Mouse (Mus musculus) neutrophil, adult 5-6 weeks (primary cell): ENCODE results near the gene Wwox. TPM values are rescaled to one million over a fixed set of nuclear protein-coding genes. Genes with fewer than 3 reads are reported as not detected.

Experiments
- ATAC-seq: fragments of 151-379, 151-347 bp; 2 replicates; pipeline ENCODE4 v1.8.0; 2017; ENCODE audit warnings: mild to moderate bottlenecking, moderate TSS enrichment; ENCODE audit not compliant: insufficient number of reproducible peaks, poor library complexity, low FRiP score, severe bottlenecking; ENCODE audit errors: extremely low read depth
- total RNA-seq: library from RNA; stranded (forward); fragments of 200-1000 nt; gene quantifications from 2 replicates; pipeline ENCODE4 v1.2.3, GENCODE M21; 2017

Wwox gene
- total RNA-seq, 1 experiment from 2014 or later = 7.7 TPM

- ATAC-seq = no peak
These were observed 630.8 kb downstream of the Wwox start for GRCm38 (mm10) chr8:115070225-115070624.

DNA sequence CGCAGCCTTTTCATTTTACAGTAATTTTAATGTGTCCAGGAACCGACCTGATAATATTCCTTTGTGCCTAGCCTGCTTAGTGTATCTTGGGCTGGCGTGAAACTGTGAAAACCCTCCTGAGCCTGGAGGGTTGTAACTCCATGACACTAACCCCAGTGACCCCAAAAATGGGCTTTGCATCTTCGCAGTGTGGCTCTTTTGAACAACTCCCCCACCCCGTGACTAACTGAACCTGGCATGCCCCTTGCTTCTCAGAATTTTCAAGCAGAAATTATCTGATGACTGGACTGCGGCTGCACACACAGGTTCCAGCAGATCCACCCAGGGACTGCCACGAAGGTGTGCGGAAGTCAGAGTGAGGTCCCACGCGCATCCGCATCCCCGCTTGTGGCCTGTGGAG, 631.8 kb downstream of the Wwox start:
- no peak for ATAC-seq

DNA sequence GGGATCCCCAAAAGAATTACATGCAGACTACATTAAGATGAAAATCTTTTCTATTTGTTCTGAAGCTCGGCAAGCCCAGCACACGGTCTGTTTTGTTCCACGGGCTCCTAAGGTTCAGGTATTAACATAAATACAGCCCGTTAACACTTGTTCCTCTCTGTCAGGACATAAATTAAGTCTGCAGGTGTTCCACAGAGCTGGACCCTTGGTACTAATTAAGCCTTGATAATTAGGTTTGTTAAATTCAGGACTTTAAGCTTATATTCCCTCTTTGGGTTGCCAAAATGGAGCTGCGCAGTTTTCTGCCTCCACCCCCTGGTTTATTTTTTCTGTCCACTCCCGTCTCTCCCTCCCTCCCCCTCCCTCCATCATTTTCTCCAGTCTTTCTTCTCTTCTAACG, 638.8 kb downstream of the Wwox start:
- ATAC-seq = no peak

- ATAC-seq = no peak
These were observed 642.1 kb downstream of the Wwox start for GRCm38 (mm10) chr8:115081302-115082207.

DNA sequence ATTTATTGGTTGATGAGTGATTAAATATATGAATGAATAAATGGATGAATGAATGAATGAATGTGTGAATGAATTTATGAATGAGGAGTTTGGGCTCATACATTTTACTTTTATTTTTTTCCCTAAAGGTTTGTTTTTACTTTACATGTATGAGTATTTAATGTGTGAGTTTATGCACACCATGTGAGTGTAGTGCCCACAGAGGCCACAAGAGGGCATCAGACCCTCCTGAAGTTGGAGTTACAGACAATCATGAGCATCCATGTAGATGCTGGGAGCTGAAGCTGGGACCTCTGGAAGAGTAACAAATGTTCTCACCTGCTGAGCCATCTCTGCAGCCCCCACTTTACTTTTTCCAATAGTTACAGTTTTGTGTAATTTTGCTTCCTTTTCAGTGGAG, 648.7 kb downstream of the Wwox start:
- no peak for ATAC-seq

DNA sequence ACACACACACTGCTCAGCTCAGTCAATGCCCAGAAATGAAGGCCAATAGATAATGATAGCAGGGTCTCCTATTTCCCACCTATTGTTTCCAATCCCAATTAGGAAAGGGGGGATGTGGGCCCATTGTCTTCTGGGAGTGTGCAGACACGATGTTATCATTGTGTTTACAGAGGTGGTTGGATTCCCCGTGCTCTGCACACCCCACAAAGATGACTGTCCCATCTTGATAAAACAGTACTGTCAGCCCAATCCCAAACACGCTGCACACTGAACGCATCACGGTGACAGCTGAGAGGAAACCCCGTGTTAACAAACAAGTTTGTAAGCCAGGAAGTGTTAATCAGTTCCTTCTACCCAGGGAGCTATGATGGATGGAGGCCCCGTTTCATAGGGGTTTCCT, 650.3 kb downstream of the Wwox start:
- ATAC-seq = no peak

DNA sequence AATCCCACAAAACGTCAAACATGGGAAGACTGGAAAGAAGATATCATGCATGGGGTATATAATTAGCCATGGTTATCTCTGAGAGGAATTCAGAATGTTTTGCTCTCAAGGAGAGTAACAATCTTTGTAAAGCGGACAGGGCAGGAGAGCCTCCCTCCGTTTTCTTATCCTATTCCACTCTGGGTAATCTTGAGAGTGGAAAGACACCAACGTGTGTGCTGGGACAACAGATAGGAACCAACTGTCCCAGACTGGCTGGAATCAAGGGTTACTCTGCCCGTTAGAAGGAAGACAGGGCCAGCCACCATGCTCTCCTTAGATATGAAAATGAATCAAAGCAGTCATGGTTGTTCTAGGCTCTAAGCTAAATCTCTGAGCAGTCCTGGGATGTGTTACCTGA, 650.7 kb downstream of the Wwox start:
- no peak for ATAC-seq

DNA sequence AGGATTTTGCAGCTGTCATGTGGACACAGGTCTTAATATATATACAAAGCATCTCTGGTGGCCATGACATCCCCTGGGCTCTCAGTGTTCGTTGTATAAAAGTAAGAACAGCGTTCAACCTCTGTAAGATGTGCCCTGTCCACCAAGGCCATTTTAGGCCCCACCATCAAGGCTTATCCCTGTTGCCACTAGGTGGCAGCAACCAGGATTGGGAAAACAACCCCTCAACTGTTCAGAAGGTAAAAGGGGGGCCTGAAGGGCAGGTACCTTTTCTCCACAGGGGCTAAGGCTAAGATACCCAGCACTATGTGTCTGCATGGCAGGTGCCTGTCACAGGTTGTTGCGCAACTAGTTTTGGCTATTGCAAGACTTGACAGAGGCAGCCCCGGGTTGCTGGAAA, 656.1 kb downstream of the Wwox start:
- 0 out of 2 replicates have a peak, but pooled peaks have one; percentile 28 for ATAC-seq

- no peak for ATAC-seq
These were observed 658.6 kb downstream of the Wwox start for GRCm38 (mm10) chr8:115097988-115098562.

DNA sequence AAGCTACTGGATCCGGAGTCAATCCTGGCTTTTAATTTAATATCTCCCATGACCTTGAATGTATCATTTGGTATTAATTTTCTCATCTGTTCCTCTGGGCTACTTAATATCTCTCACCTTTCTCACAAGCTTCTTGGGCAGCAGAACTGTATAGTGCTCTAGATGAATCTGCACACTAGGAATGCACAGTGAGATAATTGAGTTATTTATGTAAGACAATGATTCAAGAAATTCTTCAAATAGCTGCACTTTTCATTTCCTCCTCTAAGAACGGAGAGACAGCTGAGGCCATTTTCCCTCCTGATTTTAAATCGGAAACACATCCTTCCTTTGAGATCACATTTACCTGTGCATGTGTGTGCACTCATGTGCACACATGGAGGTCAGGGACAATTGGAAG, 669.9 kb downstream of the Wwox start:
- ATAC-seq = no peak

DNA sequence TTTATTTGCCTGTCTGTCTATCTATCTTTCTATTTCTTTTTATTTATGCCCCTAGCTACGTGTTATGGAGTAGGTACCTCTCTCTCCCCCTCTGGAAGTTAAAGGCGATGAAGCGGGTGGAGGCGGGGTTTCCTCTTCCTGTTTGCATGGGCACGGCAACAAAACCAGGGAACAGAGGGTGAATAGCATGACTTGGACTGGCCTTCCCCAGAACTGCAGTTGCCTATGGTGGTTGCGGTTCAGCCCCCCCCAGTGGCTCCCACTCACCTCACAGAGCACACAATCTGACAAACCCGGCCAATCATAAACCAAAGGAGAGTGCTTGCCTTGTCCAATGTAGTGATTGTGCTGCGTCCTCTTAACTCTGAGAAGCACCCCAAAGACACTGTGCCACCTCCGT, 671.0 kb downstream of the Wwox start:
- no peak for ATAC-seq

DNA sequence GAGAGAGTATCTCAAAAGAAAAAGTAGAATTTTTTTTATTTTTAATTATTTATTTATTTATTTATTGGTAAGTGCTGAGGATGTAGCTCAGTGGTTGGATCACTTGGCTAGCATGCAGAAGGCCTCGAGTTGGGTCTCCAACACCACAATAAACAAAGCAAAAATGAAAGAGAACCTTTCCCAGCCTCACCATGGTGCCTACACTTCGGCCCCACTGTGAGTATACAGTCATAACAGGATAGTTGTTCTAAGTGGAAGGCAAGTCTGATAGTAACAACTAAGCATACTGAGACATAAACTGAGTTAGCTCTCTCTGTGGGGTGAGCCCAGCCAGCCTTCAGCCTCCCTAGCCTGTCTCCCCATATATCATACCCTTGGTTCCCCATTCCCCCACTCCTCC, 672.6 kb downstream of the Wwox start:
- ATAC-seq = no peak

DNA sequence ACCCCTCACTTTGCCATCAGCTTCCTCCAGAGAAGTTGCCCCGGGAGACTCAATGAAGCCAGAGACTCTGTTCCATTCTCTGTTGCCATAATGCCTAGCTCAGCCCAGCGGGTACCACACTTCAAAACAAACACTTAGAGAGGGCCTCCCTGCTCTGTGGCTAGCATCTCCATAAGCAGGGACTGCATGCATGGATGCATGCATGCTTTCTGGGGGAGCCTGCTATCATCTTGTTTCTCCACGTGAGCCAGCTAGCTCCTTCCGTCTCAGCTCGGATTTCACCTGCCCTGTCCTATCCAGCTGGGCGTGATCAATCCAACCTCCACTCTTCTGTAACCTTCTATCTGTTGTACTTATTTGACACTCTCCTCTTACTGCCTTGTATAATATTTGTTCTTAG, 675.0 kb downstream of the Wwox start:
- ATAC-seq = no peak

- ATAC-seq = no peak
These were observed 686.6 kb downstream of the Wwox start for GRCm38 (mm10) chr8:115126081-115126480.

- ATAC-seq = no peak
These were observed 687.2 kb downstream of the Wwox start for GRCm38 (mm10) chr8:115126674-115127073.

- ATAC-seq = no peak
These were observed 689.9 kb downstream of the Wwox start for GRCm38 (mm10) chr8:115129307-115129706.

- ATAC-seq = no peak
These were observed 693.7 kb downstream of the Wwox start for GRCm38 (mm10) chr8:115133119-115133518.

DNA sequence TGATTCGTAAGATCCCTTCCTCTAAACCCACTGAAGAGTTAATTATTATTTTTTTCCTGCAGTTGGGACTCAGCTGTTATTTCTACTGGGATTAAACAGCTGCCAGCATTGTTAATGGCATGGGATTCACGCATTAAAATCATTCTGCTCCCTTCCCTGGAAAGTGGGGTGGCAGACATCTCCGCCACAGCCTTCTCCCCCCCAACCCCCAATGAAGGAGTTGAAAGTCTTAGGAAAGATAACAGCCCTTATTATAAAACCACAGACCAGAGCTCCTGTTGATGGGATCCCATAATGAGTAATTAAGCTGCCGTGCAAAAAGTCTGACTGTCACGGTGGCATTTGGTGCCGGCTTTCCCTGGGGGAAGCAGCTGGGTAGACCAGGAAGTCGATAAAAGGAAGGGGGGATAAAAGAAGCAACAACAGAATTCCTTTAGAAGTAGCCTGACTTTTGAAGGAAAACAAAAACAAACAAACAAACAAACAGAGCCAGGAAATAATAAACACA, 694.3 kb downstream of the Wwox start:
- no peak for ATAC-seq

GRCm38 (mm10) chr8:115136888-115137287, 697.4 kb downstream of the Wwox start:
- ATAC-seq = no peak

DNA sequence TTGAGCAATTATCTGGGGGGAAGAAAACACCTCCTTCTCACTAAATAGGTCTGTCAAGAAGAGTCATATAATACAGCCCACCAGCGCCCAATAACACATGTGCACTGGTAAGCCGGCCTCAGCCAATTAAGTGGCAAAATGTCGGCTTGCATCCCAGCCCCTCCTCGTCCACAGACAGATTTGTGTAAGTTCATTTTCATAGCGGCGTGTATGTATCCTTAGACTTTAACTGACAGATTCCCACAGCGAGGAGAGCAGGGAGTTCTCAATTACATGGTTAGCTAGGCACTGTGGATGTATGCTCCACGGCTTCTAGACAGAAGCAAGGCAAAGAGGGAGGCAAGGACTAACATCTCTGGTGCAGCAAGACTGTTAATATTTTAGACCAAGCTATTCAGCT, 702.2 kb downstream of the Wwox start:
- ATAC-seq = no peak
